Mouse (Mus musculus) heart, adult 2 months (tissue): ENCODE measurements around the gene Rnf220. TPM values are rescaled to one million over a fixed set of nuclear protein-coding genes. Genes with fewer than 3 reads are reported as not detected.

Experiments
- DNase-seq, 2 experiments: peaks; one replicate each; pipeline ENCODE4 v3.0.0; 2021
- H3K27ac ChIP-seq: fragments of 200-600 bp; 2 replicates; pipeline ENCODE4 v1.8.1; 2022
- H3K27me3 ChIP-seq: fragments of 200-500 bp; 2 replicates; pipeline ENCODE4 v1.6.1; 2012; ENCODE audit warnings: mild to moderate bottlenecking, low read length, inconsistent platforms, mixed read lengths; ENCODE audit not compliant: control insufficient read depth, insufficient read depth
- H3K36me3 ChIP-seq: fragments of 200-500 bp; 2 replicates; pipeline ENCODE4 v1.6.1; 2012; ENCODE audit warnings: low read length, inconsistent platforms; ENCODE audit not compliant: control insufficient read depth, insufficient read depth
- H3K4me1 ChIP-seq: fragments of 200-500 bp; 2 replicates; pipeline ENCODE4 v1.6.1; 2011; ENCODE audit warnings: low read length; ENCODE audit not compliant: control insufficient read depth, insufficient read depth
- H3K4me3 ChIP-seq: fragments of 200-600 bp; 2 replicates; pipeline ENCODE4 v1.8.1; 2022
- H3K79me2 ChIP-seq: fragments of 200-500 bp; replicated peaks from 2 replicates; pipeline ENCODE4 v1.6.1; 2012; ENCODE audit warnings: mild to moderate bottlenecking, inconsistent platforms, low read length, moderate library complexity, mixed read lengths; ENCODE audit not compliant: control insufficient read depth, insufficient read depth
- H3K9ac ChIP-seq: fragments of 200-500 bp; 2 replicates; pipeline ENCODE4 v1.6.1; 2012; ENCODE audit warnings: low read depth, mild to moderate bottlenecking, control low read depth, inconsistent platforms, low read length, mixed read lengths
- CTCF ChIP-seq: fragments of 200-600 bp; IDR thresholded peaks from 2 replicates; pipeline ENCODE4 v1.8.1; 2022; ENCODE audit warnings: antibody characterized with exemption, mild to moderate bottlenecking, moderate library complexity
- POLR2A ChIP-seq: fragments of 200-500 bp; IDR thresholded peaks from 2 replicates; pipeline ENCODE4 v1.6.1; 2011; ENCODE audit warnings: mild to moderate bottlenecking, low read depth, low read length, control low read depth; ENCODE audit not compliant: insufficient read depth
- WGBS: fragments of 180-500 bp; shearing (Covaris S2); methylation state at CpG from one replicate; pipeline ENCODE4 v1.1.7; 2018; 5-methylcytosine and 5-hydroxymethylcytosine counted together
- intact Hi-C: fragments of 180-260 bp; cut with DNase I; formaldehyde crosslinking; loops from one replicate; pipeline ENCODE4 v1.15.1; 2025
- polyA plus RNA-seq: library from polyadenylated mRNA; depleted of rRNA; stranded (reverse); fragments of >200 nt; gene quantifications from 2 replicates; pipeline ENCODE4 v1.2.3, GENCODE M21; 2012; rRNA removed
- total RNA-seq, 2 experiments: library from RNA; stranded (reverse); gene quantifications; 2 replicates each; pipeline ENCODE4 v1.2.3; 2021

The Rnf220 gene
- total and polyA plus RNA-seq, 3 experiments = 32.3 to 41.4 (median 33.2) TPM

GRCm38 (mm10) chr4:117221836-117222235 lies 275.0 kb downstream of the Rnf220 start:
- TF ChIP-seq POLR2A = no peak
- no peak for TF ChIP-seq CTCF
- H3K4me3 ChIP-seq = no peak overlapping the region
- no peaks in the 10 kb centered on the region for H3K79me2 ChIP-seq
- WGBS = 68% methylated on average over 9 of the region's 9 CpGs
- H3K27me3 ChIP-seq = no peaks in the 10 kb centered on the region; the same call in 1 of the 2 replicates
- no peak overlapping the region for H3K27ac ChIP-seq
- no peaks in the 10 kb centered on the region for H3K4me1 ChIP-seq
- DNase-seq = peak in 1 of 2 experiments; percentile 42
- no peaks in the 10 kb centered on the region for H3K36me3 ChIP-seq
- intact Hi-C loops = no loop called here
- no peak overlapping the region for H3K9ac ChIP-seq

Other genes with a start within 250 kb of the Rnf220 start
- 10 to 100 TPM; 25.0 to 30.6 TPM for gene Tmem53, start 245.1 kb downstream of the Rnf220 start, total RNA-seq
- gene Tmem53, start 245.1 kb downstream of the Rnf220 start, polyA plus RNA-seq = 51.8 and 62.3 TPM in 2 replicates
- gene Armh1, start 244.9 kb downstream of the Rnf220 start, total RNA-seq = not detected
- gene Armh1, start 244.9 kb downstream of the Rnf220 start, polyA plus RNA-seq = 0.43 TPM in 1 of 2 replicates, not detected in the other
- gene Eri3, start 53.3 kb upstream of the Rnf220 start, total RNA-seq = 10 to 100 TPM; 82.0 to 82.2 TPM
- gene Eri3, start 53.3 kb upstream of the Rnf220 start, polyA plus RNA-seq = 78.0 and 90.4 TPM in 2 replicates
- gene Dmap1, start 185.2 kb upstream of the Rnf220 start, total RNA-seq = 10 to 100 TPM; 17.9 to 19.4 TPM
- gene Dmap1, start 185.2 kb upstream of the Rnf220 start, polyA plus RNA-seq = 14.1 and 18.5 TPM in 2 replicates
- gene Gm12845, start 227.4 kb upstream of the Rnf220 start, total RNA-seq = not detected
- gene Gm12845, start 227.4 kb upstream of the Rnf220 start, polyA plus RNA-seq = not detected in 2 replicates